8 mouse cellular contexts compared by ENCODE assay signal in genomic region chr9:59353253-59353639, GRCm38 (mm10). TPM values are rescaled to one million over a fixed set of nuclear protein-coding genes. Genes with fewer than 3 reads are reported as not detected.
DNase-seq lines count a peak whose midpoint lies in the region; ATAC-seq and TF ChIP-seq lines count a peak whose summit lies in the region.

Bbs4 (minus strand) TSS chr9:59353508.

- H3K4me3 ChIP-seq in bone marrow, adult 2 months (replicated peaks; ENCODE audit: control insufficient read depth, low read depth, low read length) = peak within 1 kb of the TSS; percentile 93
- peak within 1 kb of the TSS; percentile 63 for H3K4me3 ChIP-seq in embryonic facial prominence, embryonic 15.5 days (replicated peaks)
- peak within 1 kb of the TSS; percentile 79 for H3K4me3 ChIP-seq in heart, embryonic 10.5 days
- peak within 1 kb of the TSS; percentile 70 for H3K4me3 ChIP-seq in kidney, embryonic 15.5 days (replicated peaks)

- 1% methylated on average over 32 of the region's 32 CpGs for WGBS in bone marrow, adult 2 months
- WGBS in embryonic facial prominence, embryonic 15.5 days = under 1% methylated on average over 32 of the region's 32 CpGs
- WGBS in heart, embryonic 10.5 days = under 1% methylated on average over 32 of the region's 32 CpGs
- WGBS in kidney, embryonic 15.5 days = under 1% methylated on average over 31 of the region's 32 CpGs

- H3K4me2 ChIP-seq in embryonic facial prominence, embryonic 15.5 days (replicated peaks) = peak within 1 kb of the TSS; percentile 63
- H3K4me2 ChIP-seq in kidney, embryonic 15.5 days = peak within 1 kb of the TSS; percentile 75

- ATAC-seq in embryonic facial prominence, embryonic 15.5 days (ENCODE audit: insufficient number of reproducible peaks, low FRiP score, low TSS enrichment, low read depth) = peak; percentile 96
- ATAC-seq in kidney, embryonic 15.5 days (replicated peaks; ENCODE audit: low FRiP score) = peak; percentile 97
- peak; percentile 99 for ATAC-seq in monocyte, adult 5-6 weeks (replicated peaks; ENCODE audit: insufficient number of reproducible peaks, low FRiP score, low TSS enrichment, poor library complexity, severe bottlenecking)

- no peak within 1 kb of the TSS for H3K27ac ChIP-seq in bone marrow, adult 2 months (ENCODE audit: control insufficient read depth, insufficient read depth, low read depth, low read length, poor library complexity)
- H3K27ac ChIP-seq in embryonic facial prominence, embryonic 15.5 days (replicated peaks) = peak within 1 kb of the TSS; percentile 85
- peak within 1 kb of the TSS; percentile 90 for H3K27ac ChIP-seq in heart, embryonic 10.5 days
- H3K27ac ChIP-seq in kidney, embryonic 15.5 days = peak within 1 kb of the TSS; percentile 90

- no peaks in the 10 kb centered on the region for H3K4me1 ChIP-seq in bone marrow, adult 2 months (ENCODE audit: control insufficient read depth, insufficient read depth, low read length)
- peaks cover 4% of the 10 kb centered on the region; the same call in 1 of the 2 replicates for H3K4me1 ChIP-seq in embryonic facial prominence, embryonic 15.5 days
- H3K4me1 ChIP-seq in heart, embryonic 10.5 days = peaks cover 2% of the 10 kb centered on the region; the same call in 1 of the 2 replicates
- H3K4me1 ChIP-seq in kidney, embryonic 15.5 days = 0 out of 2 replicates have a peak, but pooled peaks cover 4% of the 10 kb centered on the region

- H3K36me3 ChIP-seq in embryonic facial prominence, embryonic 15.5 days = no peaks in the 10 kb centered on the region
- no peaks in the 10 kb centered on the region for H3K36me3 ChIP-seq in heart, embryonic 10.5 days
- no peaks in the 10 kb centered on the region for H3K36me3 ChIP-seq in kidney, embryonic 15.5 days

- no peak for TF ChIP-seq CTCF in bone marrow, adult 2 months (IDR thresholded peaks at IDR 0.05; ENCODE audit: control insufficient read depth, insufficient read depth, low read length)

- TF ChIP-seq POLR2A in bone marrow, adult 2 months (IDR thresholded peaks at IDR 0.05; ENCODE audit: borderline replicate concordance, control insufficient read depth, low read depth, low read length) = peak; percentile 62; the same call in 1 of the 2 replicates

- peak within 1 kb of the TSS; percentile 37 for H3K9ac ChIP-seq in embryonic facial prominence, embryonic 15.5 days
- H3K9ac ChIP-seq in kidney, embryonic 15.5 days = peak within 1 kb of the TSS; percentile 61

- DNase-seq in 416B (ENCODE audit: low read depth) (peak; percentile 88), liver (peak; percentile 95)
- DNase-seq in heart, embryonic 10.5 days (ENCODE audit: low spot score) = peak; percentile 97
- DNase-seq in spleen, postnatal 4 days (ENCODE audit: low spot score in 2 of 2) = peak; percentile 92 to 96

- H3K27me3 ChIP-seq in embryonic facial prominence, embryonic 15.5 days = no peaks in the 10 kb centered on the region
- H3K27me3 ChIP-seq in heart, embryonic 10.5 days (ENCODE audit: insufficient read depth, poor library complexity, severe bottlenecking) = no peaks in the 10 kb centered on the region
- H3K27me3 ChIP-seq in kidney, embryonic 15.5 days = no peaks in the 10 kb centered on the region

- H3K9me3 ChIP-seq in embryonic facial prominence, embryonic 15.5 days (replicated peaks) = no peaks in the 10 kb centered on the region
- H3K9me3 ChIP-seq in heart, embryonic 10.5 days = no peaks in the 10 kb centered on the region
- no peaks in the 10 kb centered on the region for H3K9me3 ChIP-seq in kidney, embryonic 15.5 days (replicated peaks)

RNA-seq across cellular contexts. Expression of gene Bbs4, which starts in this region (rescaled TPM):
- polyA plus RNA-seq in bone marrow, adult 2 months (2011; ENCODE audit: insufficient read depth, insufficient read length, low replicate concordance, missing spikeins) = 4.5 TPM in 1 of 2 replicates, not detected in the other
- polyA plus RNA-seq in embryonic facial prominence, embryonic 15.5 days (2015; fragmentation: Nextera tagmentation; extraction: Ambion mirVana) = 18.8 and 22.1 TPM in 2 replicates
- polyA plus RNA-seq in heart, embryonic 10.5 days (2016; fragmentation: Nextera tagmentation; extraction: Ambion mirVana) = 8.6 and 9.6 TPM in 2 replicates
- polyA plus RNA-seq in kidney, embryonic 15.5 days (2015; fragmentation: Nextera tagmentation; extraction: Ambion mirVana) = 14.2 and 14.6 TPM in 2 replicates
- 7.9 to 13.3 TPM (median 11.9 TPM) in 3 replicates for total RNA-seq in monocyte, adult 5-6 weeks (2017)
